Mouse (Mus musculus) lung, postnatal 0 days (tissue): ENCODE data around the gene Tmem150c. TPM values are rescaled to one million over a fixed set of nuclear protein-coding genes. Genes with fewer than 3 reads are reported as not detected.

Source experiments
- ATAC-seq: fragments of 200-750 bp; cut with Nextera tagmentation; 2 replicates; pipeline ENCODE4 v1.8.0; 2017; ENCODE audit warnings: moderate library complexity
- DNase-seq: peaks from one replicate; pipeline ENCODE4 v3.0.0-alpha.2; 2016; ENCODE audit warnings: low spot score
- H3K27ac ChIP-seq: fragments of 300-500 bp; sonication (generic); 2 replicates; pipeline ENCODE4 v1.5.1; 2014; ENCODE audit warnings: antibody characterized with exemption, mild to moderate bottlenecking, low read length, mixed read lengths
- H3K27me3 ChIP-seq: fragments of 300-500 bp; sonication (generic); replicated peaks from 2 replicates; pipeline ENCODE4 v1.6.1; 2014; ENCODE audit warnings: low read length, mixed read lengths; ENCODE audit not compliant: insufficient read depth
- H3K36me3 ChIP-seq: fragments of 300-500 bp; sonication (generic); 2 replicates; pipeline ENCODE4 v1.6.1; 2014; ENCODE audit warnings: low read length, mixed read lengths; ENCODE audit not compliant: insufficient read depth
- H3K4me1 ChIP-seq: fragments of 300-500 bp; sonication (generic); 2 replicates; pipeline ENCODE4 v1.6.1; 2014; ENCODE audit warnings: antibody characterized with exemption, low read depth, low read length, mixed read lengths; ENCODE audit not compliant: insufficient read depth
- H3K4me2 ChIP-seq: fragments of 300-500 bp; sonication (generic); replicated peaks from 2 replicates; pipeline ENCODE4 v1.6.1; 2014; ENCODE audit warnings: low read depth, mild to moderate bottlenecking, low read length, moderate library complexity, mixed read lengths
- H3K4me3 ChIP-seq: fragments of 300-500 bp; sonication (generic); 2 replicates; pipeline ENCODE4 v1.5.1; 2014; ENCODE audit warnings: low read depth, low read length
- H3K9ac ChIP-seq: fragments of 300-500 bp; sonication (generic); replicated peaks from 2 replicates; pipeline ENCODE4 v1.6.1; 2014; ENCODE audit warnings: low read depth, mild to moderate bottlenecking
- H3K9me3 ChIP-seq: fragments of 300-500 bp; sonication (generic); 2 replicates; pipeline ENCODE4 v1.6.1; 2016; ENCODE audit warnings: low read length, mixed read lengths
- CTCF ChIP-seq: IDR thresholded peaks from 2 replicates; pipeline ENCODE4 v1.5.1; 2016; ENCODE audit warnings: antibody characterized with exemption, mild to moderate bottlenecking
- EP300 ChIP-seq: IDR thresholded peaks from 2 replicates; pipeline ENCODE4 v1.6.1; 2016; ENCODE audit warnings: antibody characterized with exemption, mild to moderate bottlenecking, control low read depth
- WGBS: fragments of 180-500 bp; shearing (Covaris S2); extraction: QIAGEN DNeasy Blood & Tissue Kit; methylation state at CpG from one replicate; pipeline ENCODE4 v1.1.7; 2014; 5-methylcytosine and 5-hydroxymethylcytosine counted together
- polyA plus RNA-seq: library from polyadenylated mRNA; unstranded; fragments of >200 nt; fragmentation: Nextera tagmentation; extraction: Ambion mirVana; gene quantifications from 2 replicates; pipeline ENCODE4 v1.2.1, GENCODE M21; 2015

Tmem150c gene
- polyA plus RNA-seq, 1 experiment from 2014 or later, result 5.4 TPM

GRCm38 (mm10) chr5:100035950-100036349, 123.7 kb downstream of the Tmem150c start:
- no peak for DNase-seq
- no peak for ATAC-seq
- Histone ChIP-seq H3K27me3 (no peaks in the 10 kb centered on the region), H3K9ac (no peak overlapping the region), H3K27ac (no peak overlapping the region), H3K4me2 (no peak overlapping the region), H3K4me1 (0 out of 2 replicates have a peak, but pooled peaks cover 4% of the 10 kb centered on the region), H3K9me3 (no peaks in the 10 kb centered on the region), H3K36me3 (peaks cover 20% of the 10 kb centered on the region; the same call in 1 of the 2 replicates), H3K4me3 (no peak overlapping the region)
- no peak for TF ChIP-seq EP300
- TF ChIP-seq CTCF, result peak; percentile 52
- 37% methylated on average over 7 of the region's 7 CpGs for WGBS

DNA sequence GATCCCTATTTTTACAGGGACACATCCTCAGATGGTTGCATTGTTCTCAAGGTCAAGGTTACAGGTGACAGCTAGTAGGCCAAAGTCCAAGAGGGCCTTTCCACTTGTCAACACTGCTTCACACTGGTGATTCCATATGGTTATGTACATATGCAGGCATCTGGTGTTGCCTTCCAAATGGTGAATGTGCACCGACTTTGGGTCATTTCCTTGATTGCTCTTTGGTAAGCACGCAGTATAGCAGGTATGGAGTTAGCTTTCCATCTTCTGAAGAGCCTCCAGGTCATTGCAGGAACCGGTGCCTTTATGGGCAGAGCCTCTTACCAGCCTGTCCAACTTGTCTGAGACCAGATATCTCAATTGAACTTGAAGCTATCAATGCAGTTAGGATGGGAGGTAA, 127.0 kb downstream of the Tmem150c start:
- H3K4me1 ChIP-seq, result no peaks in the 10 kb centered on the region
- H3K9ac ChIP-seq, result no peak overlapping the region
- TF ChIP-seq CTCF (no peak), EP300 (no peak)
- H3K4me3 ChIP-seq, result no peak overlapping the region
- ATAC-seq, result no peak
- DNase-seq, result no peak
- H3K9me3 ChIP-seq, result no peaks in the 10 kb centered on the region
- WGBS, result 68% methylated on average over 3 of the region's 3 CpGs
- no peak overlapping the region for H3K4me2 ChIP-seq
- no peak overlapping the region for H3K27ac ChIP-seq
- H3K36me3 ChIP-seq, result peaks cover 20% of the 10 kb centered on the region; the same call in 1 of the 2 replicates
- no peaks in the 10 kb centered on the region for H3K27me3 ChIP-seq

GRCm38 (mm10) chr5:100032107-100032506, 127.5 kb downstream of the Tmem150c start:
- no peaks in the 10 kb centered on the region for H3K4me1 ChIP-seq
- WGBS, result 90% methylated on average over 2 of the region's 2 CpGs
- TF ChIP-seq EP300 (no peak), CTCF (no peak)
- peaks cover 20% of the 10 kb centered on the region; the same call in 1 of the 2 replicates for H3K36me3 ChIP-seq
- no peaks in the 10 kb centered on the region for H3K9me3 ChIP-seq
- no peak overlapping the region for H3K9ac ChIP-seq
- ATAC-seq (no peak), DNase-seq (no peak)
- H3K4me3 ChIP-seq, result no peak overlapping the region
- no peak overlapping the region for H3K27ac ChIP-seq
- H3K4me2 ChIP-seq, result no peak overlapping the region
- H3K27me3 ChIP-seq, result no peaks in the 10 kb centered on the region

DNA sequence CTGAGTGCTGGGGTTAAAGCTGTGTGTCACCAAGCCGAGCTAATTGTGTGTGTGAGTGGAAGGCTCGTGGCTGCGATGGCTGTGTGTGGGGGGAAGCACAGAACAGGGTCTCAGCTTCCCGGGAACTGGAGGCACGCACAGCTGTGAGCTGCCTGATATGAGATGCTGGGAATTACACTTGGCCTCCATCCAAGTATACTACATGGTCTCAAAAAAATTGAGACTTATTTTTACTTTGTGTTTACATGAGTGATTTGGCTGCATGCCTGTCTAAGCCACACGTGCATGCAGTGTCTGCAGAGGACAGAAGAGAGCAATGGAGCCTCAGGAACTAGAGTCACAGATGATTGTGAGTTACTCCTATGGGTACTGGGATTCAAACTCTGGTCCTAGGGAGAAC, 129.5 kb downstream of the Tmem150c start:
- DNase-seq, result peak; percentile 86
- no peak overlapping the region for H3K27ac ChIP-seq
- no peak overlapping the region for H3K4me3 ChIP-seq
- H3K4me1 ChIP-seq, result no peaks in the 10 kb centered on the region
- TF ChIP-seq EP300 (no peak), CTCF (peak; percentile 29; the same call in 1 of the 2 replicates)
- no peaks in the 10 kb centered on the region for H3K27me3 ChIP-seq
- H3K9ac ChIP-seq, result no peak overlapping the region
- ATAC-seq, result peak; percentile 83
- peaks cover 19% of the 10 kb centered on the region; the same call in 1 of the 2 replicates for H3K36me3 ChIP-seq
- H3K9me3 ChIP-seq, result no peaks in the 10 kb centered on the region
- H3K4me2 ChIP-seq, result no peak overlapping the region
- 9% methylated on average over 6 of the region's 6 CpGs for WGBS

Other genes with a start within 250 kb of the Tmem150c start
- gene Hnrnpd, start 180.9 kb downstream of the Tmem150c start, polyA plus RNA-seq, result 44.0 and 51.4 TPM in 2 replicates
- 3.0 and 3.4 TPM in 2 replicates for gene 4930524J08Rik, start 180.7 kb downstream of the Tmem150c start, polyA plus RNA-seq
- gene Hnrnpdl, start 120.1 kb downstream of the Tmem150c start, polyA plus RNA-seq, result 59.5 and 70.9 TPM in 2 replicates
- 27.9 and 29.6 TPM in 2 replicates for gene Enoph1, start 119.8 kb downstream of the Tmem150c start, polyA plus RNA-seq